Mouse (Mus musculus): Measurements from ENCODE around the gene Slc22a20. TPM values are rescaled to one million over a fixed set of nuclear protein-coding genes. Genes with fewer than 3 reads are reported as not detected.
A peak's percentile ranks its signal among the peaks of the same experiment; 100 is the strongest.

The Slc22a20 gene
- total RNA-seq, 2 experiments from 2014 or later: not detected

DNA sequence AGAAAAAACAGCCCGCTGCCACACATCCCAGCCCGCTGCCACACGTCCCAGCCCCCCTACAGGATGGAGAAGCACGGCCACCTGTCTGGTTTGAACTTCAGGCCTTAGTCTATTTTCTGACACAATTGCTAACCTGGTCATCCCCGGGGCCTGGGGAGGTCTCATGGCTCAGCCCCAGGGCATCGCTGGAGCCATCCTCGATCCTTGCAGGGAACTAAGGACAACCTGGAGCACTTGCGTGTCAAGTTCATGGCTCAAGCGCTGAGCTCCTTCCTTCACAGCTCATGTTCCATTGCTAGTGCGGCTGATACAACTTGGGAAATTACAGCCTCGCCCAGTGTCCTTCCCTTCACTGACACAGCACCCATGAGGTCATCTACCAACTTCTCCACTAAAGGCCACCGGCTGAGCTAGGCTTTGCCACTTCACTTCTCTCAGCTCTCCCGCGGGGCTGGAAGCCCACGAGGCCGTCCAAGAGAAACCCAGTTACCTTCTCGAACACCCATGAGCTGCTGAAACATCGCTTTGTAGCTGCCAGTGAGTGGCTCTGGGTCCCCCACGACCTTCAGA lies 32.7 kb downstream of the Slc22a20 start:
- DNase-seq (ENCODE audit: low spot score in 2 of 2): no peak

DNA sequence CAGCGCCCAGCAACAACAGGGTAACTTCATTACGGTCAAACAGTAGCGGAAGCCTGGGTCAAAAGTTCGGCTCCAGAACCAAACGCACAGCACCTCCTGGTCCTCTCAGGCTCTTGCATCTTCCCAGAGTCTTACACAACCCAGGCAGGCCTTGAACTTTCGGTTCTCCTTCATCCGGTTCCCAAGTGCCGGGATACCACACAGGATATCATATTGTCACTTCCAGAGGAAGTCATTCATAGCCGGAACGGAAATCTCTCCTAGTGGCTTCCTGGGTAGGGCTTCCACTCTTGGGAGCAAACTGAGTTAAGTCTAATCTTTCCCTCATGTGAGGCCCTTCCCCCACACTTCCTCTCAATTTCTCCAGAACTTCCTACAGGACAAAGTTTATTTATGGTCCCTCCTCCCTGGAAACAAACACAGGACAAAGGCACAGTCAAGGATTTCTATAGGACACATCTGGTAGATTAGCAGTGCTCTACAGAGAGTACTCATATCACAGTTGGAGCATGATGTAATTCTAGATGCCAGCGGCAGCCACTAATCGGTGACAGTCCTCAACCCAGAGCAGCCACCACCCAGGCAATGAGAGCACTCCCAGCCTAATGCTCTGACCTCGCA lies 33.8 kb downstream of the Slc22a20 start:
- DNase-seq (ENCODE audit: low spot score in 2 of 2): no peak

DNA sequence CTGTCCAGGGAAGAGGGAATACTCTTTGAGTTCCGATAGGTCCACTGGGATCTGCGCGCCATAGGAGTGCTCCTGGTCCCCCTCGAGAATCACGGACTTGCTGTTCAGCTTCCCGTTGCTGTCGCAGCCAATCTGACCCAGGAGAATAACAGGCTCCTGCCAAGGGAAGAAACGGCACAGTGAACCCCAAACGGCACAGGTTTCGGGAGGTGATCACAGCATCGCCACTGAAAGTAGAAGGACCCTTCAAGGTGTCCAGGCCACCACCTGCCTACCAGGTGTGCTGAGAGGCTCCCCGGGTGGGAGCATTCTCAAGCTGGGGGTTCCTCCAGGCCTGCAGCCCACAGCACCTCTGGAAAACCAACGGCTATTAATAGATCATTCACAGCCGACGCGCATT lies 34.3 kb downstream of the Slc22a20 start:
- no peak for DNase-seq (ENCODE audit: low spot score in 2 of 2)

GRCm38 (mm10) chr19:5950218-5950617 lies 35.7 kb downstream of the Slc22a20 start:
- DNase-seq (ENCODE audit: low spot score in 2 of 2): no peak

DNA sequence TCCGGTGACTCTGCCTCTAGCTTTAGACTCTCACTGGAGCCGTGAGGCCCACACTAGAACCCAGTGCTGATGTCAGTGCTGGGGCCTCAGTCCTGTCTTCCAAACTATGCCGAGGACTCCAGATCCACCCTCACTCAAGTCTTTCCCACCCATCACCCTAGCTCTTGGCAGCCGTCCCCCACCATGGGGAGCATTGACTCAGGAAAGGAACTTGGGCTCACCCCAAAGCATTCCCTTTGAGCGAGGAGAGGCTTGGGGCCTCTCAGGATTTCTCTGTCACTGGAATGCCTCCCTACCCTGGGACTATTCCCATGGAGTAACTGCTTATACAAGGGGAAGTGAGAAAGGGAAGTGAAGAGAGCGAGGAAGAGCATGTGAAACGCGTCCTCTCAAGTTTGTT lies 40.1 kb downstream of the Slc22a20 start:
- no peak for DNase-seq (ENCODE audit: low spot score in 2 of 2)

DNA sequence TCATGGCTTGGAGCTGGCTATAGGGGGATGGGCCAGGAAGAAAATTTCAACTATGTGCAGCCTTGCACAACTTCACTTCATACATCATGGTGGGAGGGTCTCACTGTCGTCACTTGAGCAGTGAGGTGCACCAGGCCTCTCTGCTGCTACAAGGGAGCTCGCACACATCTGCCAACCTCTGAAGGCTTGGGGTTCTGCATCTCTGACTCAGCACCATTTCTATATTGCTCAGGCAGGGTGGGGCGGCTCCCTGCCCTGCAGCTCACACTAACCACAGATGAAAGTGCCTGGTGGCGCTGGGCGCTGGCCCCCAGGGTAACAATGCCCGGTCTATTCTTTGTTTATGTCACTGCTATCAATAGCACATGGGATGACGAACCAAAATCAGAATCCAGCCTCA lies 40.9 kb downstream of the Slc22a20 start:
- DNase-seq (ENCODE audit: low spot score in 2 of 2): no peak

- DNase-seq (ENCODE audit: low spot score in 2 of 2): no peak
Observed at GRCm38 (mm10) chr19:5944145-5944544, 41.8 kb downstream of the Slc22a20 start.

GRCm38 (mm10) chr19:5943404-5943803 lies 42.5 kb downstream of the Slc22a20 start:
- DNase-seq (ENCODE audit: low spot score in 2 of 2): no peak

GRCm38 (mm10) chr19:5942581-5942980 lies 43.4 kb downstream of the Slc22a20 start:
- DNase-seq (ENCODE audit: low spot score in 2 of 2): no peak

DNA sequence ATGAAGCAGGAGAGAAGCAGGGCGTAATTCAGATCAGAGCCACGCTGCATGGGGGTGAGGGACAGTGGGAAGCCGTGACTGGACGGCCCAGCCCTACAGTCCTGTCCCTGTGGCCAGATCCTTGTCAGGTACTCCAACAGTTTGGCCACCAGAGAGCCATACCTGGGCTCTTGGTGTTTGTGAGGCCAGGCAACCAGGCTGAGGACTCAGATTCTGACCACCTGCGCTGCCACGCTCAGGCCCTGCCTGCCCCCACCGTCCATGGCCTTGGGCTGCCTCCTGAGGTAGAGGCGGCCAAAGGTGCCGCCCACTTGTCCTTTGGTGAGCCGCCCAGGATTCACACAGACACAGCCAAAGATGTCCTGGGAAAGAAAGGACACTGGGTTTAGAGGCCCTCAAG lies 45.3 kb downstream of the Slc22a20 start:
- no peak for DNase-seq (ENCODE audit: low spot score in 2 of 2)

- DNase-seq (ENCODE audit: low spot score in 2 of 2): peak; percentile 13 to 39
Observed at GRCm38 (mm10) chr19:5940173-5940572, 45.8 kb downstream of the Slc22a20 start.

DNA sequence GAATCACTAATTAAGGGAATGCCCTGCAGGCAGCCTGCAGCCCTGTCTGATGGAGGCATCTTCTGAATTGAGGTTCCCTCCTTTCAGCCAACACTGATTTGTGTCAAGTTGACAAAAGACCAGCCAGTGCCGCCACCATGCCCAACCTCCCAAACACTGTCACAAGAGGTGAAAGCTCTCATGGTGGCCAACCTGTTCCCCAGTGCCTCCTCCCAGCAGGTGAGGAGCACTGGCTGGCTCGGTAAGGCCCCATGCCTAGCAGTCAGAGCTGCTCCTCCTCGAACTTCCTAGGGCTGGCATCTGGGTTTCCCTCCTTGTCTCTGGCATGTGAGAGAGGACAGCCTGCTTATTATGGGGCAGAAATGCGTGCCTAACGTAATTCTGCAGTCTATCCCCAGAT lies 46.2 kb downstream of the Slc22a20 start:
- DNase-seq (ENCODE audit: low spot score in 2 of 2): no peak

- DNase-seq (ENCODE audit: low spot score in 2 of 2): no peak
Observed at GRCm38 (mm10) chr19:5938516-5938915, 47.4 kb downstream of the Slc22a20 start.

GRCm38 (mm10) chr19:5937836-5938406 lies 48.0 kb downstream of the Slc22a20 start:
- peak in 1 of 2 experiments; percentile 11 for DNase-seq (ENCODE audit: low spot score in 2 of 2)

- no peak for DNase-seq (ENCODE audit: low spot score in 2 of 2)
Observed at GRCm38 (mm10) chr19:5937095-5937835, 48.7 kb downstream of the Slc22a20 start.

- no peak for DNase-seq (ENCODE audit: low spot score in 2 of 2)
Observed at GRCm38 (mm10) chr19:5935691-5936090, 50.3 kb downstream of the Slc22a20 start.

- DNase-seq (ENCODE audit: low spot score in 2 of 2): no peak
Observed at GRCm38 (mm10) chr19:5935266-5935665, 50.7 kb downstream of the Slc22a20 start.

DNA sequence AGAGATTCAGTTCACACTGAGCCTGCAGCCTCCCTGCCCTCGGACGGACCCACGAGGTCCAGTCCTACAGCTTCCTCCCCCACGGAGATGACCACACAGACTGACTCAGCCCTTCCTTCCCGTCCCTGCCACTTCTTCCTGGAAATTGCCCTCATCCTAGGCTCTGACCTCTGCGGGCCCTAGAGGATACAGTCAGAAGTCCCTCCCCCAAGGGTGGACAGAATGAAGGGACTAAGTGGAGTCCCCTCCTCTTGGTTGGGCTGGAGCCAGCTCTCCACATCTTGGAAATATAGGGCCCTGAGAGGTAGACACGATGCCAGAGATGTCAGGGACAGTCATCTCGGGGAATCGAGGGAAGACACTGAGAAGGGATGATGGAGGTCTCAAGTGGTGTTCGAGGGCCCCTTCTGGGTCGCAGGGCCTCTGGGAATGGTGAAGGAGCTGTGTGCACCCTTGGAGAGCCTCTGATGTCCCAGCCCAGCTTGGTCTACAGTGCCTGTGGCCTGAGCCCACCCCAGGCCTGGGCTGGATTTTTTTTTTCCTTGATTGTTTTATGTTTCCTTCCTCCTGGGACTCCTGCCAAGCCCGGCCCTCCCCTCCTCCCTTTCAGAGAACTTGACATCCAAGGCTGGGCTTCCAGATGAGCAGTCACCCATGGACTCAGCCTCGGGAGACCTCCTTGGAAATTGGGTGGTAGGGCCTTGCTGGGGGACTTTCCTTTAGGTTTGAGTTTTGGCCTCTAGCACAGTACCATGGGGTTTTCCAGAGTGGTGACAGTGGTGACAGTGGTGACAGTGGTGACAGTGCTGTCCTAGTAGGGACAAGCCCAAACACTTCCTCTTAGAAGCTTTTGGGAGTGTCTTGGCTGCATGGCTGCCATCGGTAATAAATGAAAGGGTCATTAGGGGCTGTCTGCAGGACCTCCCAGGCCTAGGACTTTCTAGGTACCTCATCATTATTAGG lies 56.0 kb downstream of the Slc22a20 start:
- DNase-seq (ENCODE audit: low spot score in 2 of 2): no peak

- no peak for DNase-seq (ENCODE audit: low spot score in 2 of 2)
Observed at GRCm38 (mm10) chr19:5928546-5928945, 57.4 kb downstream of the Slc22a20 start.

DNA sequence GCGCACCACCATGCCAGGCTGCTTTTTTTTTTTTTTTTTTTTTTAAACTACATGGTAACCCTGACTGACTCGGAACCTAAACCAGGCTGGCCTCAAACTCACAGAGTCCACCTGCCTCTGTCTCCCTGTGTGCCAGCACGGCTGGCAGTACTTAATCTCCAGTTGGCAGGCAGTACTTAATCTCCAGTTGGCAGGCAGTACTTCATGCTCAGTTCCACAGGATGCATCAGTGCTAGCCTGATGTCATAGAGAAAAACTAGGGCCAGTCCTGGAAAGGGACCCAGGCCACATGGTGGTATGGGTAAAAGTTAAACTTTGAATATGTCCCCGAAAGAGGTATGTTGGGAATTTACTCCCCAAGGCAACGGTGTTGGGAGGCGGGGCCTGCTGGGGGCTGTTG lies 57.8 kb downstream of the Slc22a20 start:
- DNase-seq (ENCODE audit: low spot score in 2 of 2): no peak

GRCm38 (mm10) chr19:5927532-5927931 lies 58.4 kb downstream of the Slc22a20 start:
- no peak for DNase-seq (ENCODE audit: low spot score in 2 of 2)
